Mouse (Mus musculus): ENCODE data around the gene Ivns1abp.
"Not testable (repeated sequence)": the region's sequence is repeated elsewhere in the genome, so short reads cannot be mapped to it uniquely, and the experiment has no call there.

Gene Ivns1abp

GRCm38 (mm10) chr1:151344283-151345108, at the start of gene Ivns1abp:
TSS of gene Ivns1abp (plus strand) at chr1:151344477.
- DNase-seq (ENCODE audit: low spot score) = peak; percentile 98

GRCm38 (mm10) chr1:151295486-151295885, 48.8 kb upstream of the Ivns1abp start:
- DNase-seq (ENCODE audit: low spot score) = no peak

GRCm38 (mm10) chr1:151296621-151297020, 47.7 kb upstream of the Ivns1abp start:
- DNase-seq (ENCODE audit: low spot score) = peak; percentile 16

GRCm38 (mm10) chr1:151297025-151297424, 47.3 kb upstream of the Ivns1abp start:
- no peak for DNase-seq (ENCODE audit: low spot score)

GRCm38 (mm10) chr1:151297596-151297995, 46.7 kb upstream of the Ivns1abp start:
- no peak for DNase-seq (ENCODE audit: low spot score)

- DNase-seq (ENCODE audit: low spot score) = no peak
Measured at GRCm38 (mm10) chr1:151301456-151301855, 42.8 kb upstream of the Ivns1abp start.

- no peak for DNase-seq (ENCODE audit: low spot score)
Measured at GRCm38 (mm10) chr1:151301904-151302303, 42.4 kb upstream of the Ivns1abp start.

- no peak for DNase-seq (ENCODE audit: low spot score)
Measured at GRCm38 (mm10) chr1:151303265-151303664, 41.0 kb upstream of the Ivns1abp start.

- DNase-seq (ENCODE audit: low spot score) = not testable (repeated sequence)
Measured at GRCm38 (mm10) chr1:151305001-151305400, 39.3 kb upstream of the Ivns1abp start.

- DNase-seq (ENCODE audit: low spot score) = no peak
Measured at GRCm38 (mm10) chr1:151307059-151307458, 37.2 kb upstream of the Ivns1abp start.

- peak; percentile 30 for DNase-seq (ENCODE audit: low spot score)
Measured at GRCm38 (mm10) chr1:151307821-151308220, 36.5 kb upstream of the Ivns1abp start.

GRCm38 (mm10) chr1:151308508-151308907, 35.8 kb upstream of the Ivns1abp start:
- DNase-seq (ENCODE audit: low spot score) = no peak

GRCm38 (mm10) chr1:151310511-151310910, 33.8 kb upstream of the Ivns1abp start:
- DNase-seq (ENCODE audit: low spot score) = no peak

- no peak for DNase-seq (ENCODE audit: low spot score)
Measured at GRCm38 (mm10) chr1:151311379-151311778, 32.9 kb upstream of the Ivns1abp start.

- DNase-seq (ENCODE audit: low spot score) = no peak
Measured at GRCm38 (mm10) chr1:151319267-151319666, 25.0 kb upstream of the Ivns1abp start.

GRCm38 (mm10) chr1:151320408-151320807, 23.9 kb upstream of the Ivns1abp start:
- no peak for DNase-seq (ENCODE audit: low spot score)

GRCm38 (mm10) chr1:151325328-151325727, 18.9 kb upstream of the Ivns1abp start:
- no peak for DNase-seq (ENCODE audit: low spot score)

GRCm38 (mm10) chr1:151328341-151329097, 15.8 kb upstream of the Ivns1abp start:
- DNase-seq (ENCODE audit: low spot score) = no peak

- no peak for DNase-seq (ENCODE audit: low spot score)
Measured at GRCm38 (mm10) chr1:151329601-151330000, 14.7 kb upstream of the Ivns1abp start.

- DNase-seq (ENCODE audit: low spot score) = no peak
Measured at GRCm38 (mm10) chr1:151332819-151333218, 11.5 kb upstream of the Ivns1abp start.

GRCm38 (mm10) chr1:151338234-151338633, 6.0 kb upstream of the Ivns1abp start:
- no peak for DNase-seq (ENCODE audit: low spot score)

- no peak for DNase-seq (ENCODE audit: low spot score)
Measured at GRCm38 (mm10) chr1:151338941-151339340, 5.3 kb upstream of the Ivns1abp start.
